Mouse (Mus musculus) ES-E14 (cell line): ENCODE measurements at regions not wholly inside any gene's neighbourhood (a gene's known extent, or its start where the extent isn't known, plus 50 kb on each side); places are given as distances from the start of the nearest gene placed in this dataset.

Source experiments
- DNase-seq: peaks from one replicate; pipeline ENCODE4 v3.0.0-alpha.2; 2013; ENCODE audit warnings: low read depth, low spot score
- H3K27ac ChIP-seq: 2 replicates; pipeline ENCODE4 v1.5.1; 2012; ENCODE audit warnings: low read depth, mild to moderate bottlenecking, low read length, moderate library complexity, mixed read lengths; ENCODE audit not compliant: poor library complexity, insufficient read depth, severe bottlenecking
- H3K36me3 ChIP-seq: 2 replicates; pipeline ENCODE4 v1.6.1; 2012; ENCODE audit warnings: mild to moderate bottlenecking, low read length, moderate library complexity, mixed read lengths; ENCODE audit not compliant: control insufficient read depth, poor library complexity, insufficient read depth, severe bottlenecking
- H3K4me1 ChIP-seq, 2 experiments: fragments of 150-350 bp in 1 of 2; sonication (generic) in 1 of 2; 2 replicates each; pipeline ENCODE4 v1.6.1; 2012; ENCODE audit warnings: low read length in 2 of 2, mild to moderate bottlenecking in 1 of 2, mixed read lengths in 1 of 2; ENCODE audit not compliant: control insufficient read depth in 2 of 2, insufficient read depth in 2 of 2, poor library complexity in 1 of 2
- H3K4me3 ChIP-seq, 2 experiments: fragments of 150-350 bp in 1 of 2; sonication (generic) in 1 of 2; 2 replicates each; pipeline ENCODE4 v1.5.1; 2012; ENCODE audit warnings: low read length in 2 of 2, low read depth in 1 of 2, mild to moderate bottlenecking in 1 of 2, mixed read lengths in 1 of 2; ENCODE audit not compliant: insufficient read depth in 1 of 2, poor library complexity in 1 of 2, severe bottlenecking in 1 of 2
- H3K9ac ChIP-seq: 2 replicates; pipeline ENCODE4 v1.6.1; 2012; ENCODE audit warnings: low read depth, mild to moderate bottlenecking, low read length, mixed read lengths; ENCODE audit not compliant: poor library complexity, insufficient read depth, severe bottlenecking
- H3K9me3 ChIP-seq: fragments of 150-350 bp; sonication (generic); 2 replicates; pipeline ENCODE4 v1.6.1; 2012; ENCODE audit warnings: low read depth, mild to moderate bottlenecking, low read length; ENCODE audit not compliant: control insufficient read depth, insufficient read depth
- CHD2 ChIP-seq: IDR thresholded peaks from 2 replicates; pipeline ENCODE4 v1.6.1; 2014; ENCODE audit warnings: mild to moderate bottlenecking, low read depth, low read length, inconsistent platforms
- HCFC1 ChIP-seq: IDR thresholded peaks from 2 replicates; pipeline ENCODE4 v1.6.1; 2012; ENCODE audit warnings: low read length, inconsistent platforms, borderline replicate concordance; ENCODE audit not compliant: insufficient read depth
- MAFK ChIP-seq: IDR thresholded peaks from 2 replicates; pipeline ENCODE4 v1.6.1; 2014; ENCODE audit warnings: mild to moderate bottlenecking, low read depth, low read length, inconsistent platforms; ENCODE audit not compliant: insufficient read depth
- ZC3H11A ChIP-seq: IDR thresholded peaks from 2 replicates; pipeline ENCODE4 v1.6.1; 2012; ENCODE audit warnings: low read depth, mild to moderate bottlenecking, inconsistent platforms, low read length, borderline replicate concordance
- ZNF384 ChIP-seq: IDR thresholded peaks from 2 replicates; pipeline ENCODE4 v1.6.1; 2012; ENCODE audit warnings: low read depth, low read length, inconsistent platforms
- in situ Hi-C, 2 experiments: fragments of 600-800 bp; cut with MboI; formaldehyde crosslinking; loops; one replicate each; pipeline ENCODE4 v1.15.1; 2025; ENCODE audit warnings: low sequenced_read_pairs in 2 of 2, inconsistent platforms in 1 of 2; ENCODE audit not compliant: unreplicated experiment in 2 of 2

- DNase-seq = no peak
- no peaks in the 10 kb centered on the region for H3K36me3 ChIP-seq
- in situ Hi-C loops = loop anchor here in 1 of 2 experiments (25.0 kb wide), 1 partner anchor 662 kb away; no protein-coding TSS in a partner anchor
- H3K27ac ChIP-seq = no peak overlapping the region
- TF ChIP-seq CHD2 = no peak
- no peak for TF ChIP-seq MAFK
- no peak for TF ChIP-seq ZNF384
- no peak for TF ChIP-seq ZC3H11A
- TF ChIP-seq HCFC1 = no peak
- no peaks in the 10 kb centered on the region for H3K9me3 ChIP-seq
- H3K4me3 ChIP-seq = no peak overlapping the region
- no peak overlapping the region for H3K9ac ChIP-seq
- no peaks in the 10 kb centered on the region for H3K4me1 ChIP-seq
Observed at GRCm38 (mm10) chr6:81749681-81750080, 173.8 kb upstream of the Gcfc2 start.

GRCm38 (mm10) chr6:81751631-81752030 lies 171.8 kb upstream of the Gcfc2 start:
- Histone ChIP-seq H3K9me3 (no peaks in the 10 kb centered on the region), H3K4me1 (no peaks in the 10 kb centered on the region), H3K27ac (no peak overlapping the region), H3K36me3 (no peaks in the 10 kb centered on the region), H3K9ac (no peak overlapping the region), H3K4me3 (no peak overlapping the region)
- DNase-seq = no peak
- TF ChIP-seq ZC3H11A (no peak), MAFK (no peak), HCFC1 (no peak), ZNF384 (no peak), CHD2 (no peak)
- in situ Hi-C loops = loop anchor here in 1 of 2 experiments (25.0 kb wide), 1 partner anchor 664 kb away; no protein-coding TSS in a partner anchor

GRCm38 (mm10) chr6:81756242-81756641 lies 167.2 kb upstream of the Gcfc2 start:
- Histone ChIP-seq H3K27ac (no peak overlapping the region), H3K9me3 (no peaks in the 10 kb centered on the region), H3K9ac (no peak overlapping the region), H3K36me3 (no peaks in the 10 kb centered on the region), H3K4me1 (no peaks in the 10 kb centered on the region), H3K4me3 (no peak overlapping the region)
- no peak for DNase-seq
- TF ChIP-seq CHD2 (no peak), ZC3H11A (no peak), HCFC1 (no peak), MAFK (no peak), ZNF384 (no peak)
- in situ Hi-C loops = loop anchor here in 1 of 2 experiments (25.0 kb wide), 1 partner anchor 669 kb away; no protein-coding TSS in a partner anchor

GRCm38 (mm10) chr6:81758876-81759275 lies 164.6 kb upstream of the Gcfc2 start:
- Histone ChIP-seq H3K9ac (no peak overlapping the region), H3K4me1 (no peaks in the 10 kb centered on the region), H3K4me3 (no peak overlapping the region), H3K9me3 (no peaks in the 10 kb centered on the region), H3K36me3 (no peaks in the 10 kb centered on the region), H3K27ac (no peak overlapping the region)
- TF ChIP-seq MAFK = no peak
- in situ Hi-C loops = loop anchor here in 1 of 2 experiments (25.0 kb wide), 1 partner anchor 672 kb away; no protein-coding TSS in a partner anchor
- no peak for DNase-seq

GRCm38 (mm10) chr6:81760181-81760580 lies 163.3 kb upstream of the Gcfc2 start:
- Histone ChIP-seq H3K4me1 (no peaks in the 10 kb centered on the region), H3K4me3 (no peak overlapping the region), H3K9me3 (no peaks in the 10 kb centered on the region), H3K36me3 (no peaks in the 10 kb centered on the region), H3K27ac (no peak overlapping the region), H3K9ac (no peak overlapping the region)
- in situ Hi-C loops = loop anchor here in 1 of 2 experiments (25.0 kb wide), 1 partner anchor 673 kb away; no protein-coding TSS in a partner anchor
- no peak for TF ChIP-seq CHD2
- TF ChIP-seq ZNF384 = no peak
- TF ChIP-seq ZC3H11A = no peak
- TF ChIP-seq HCFC1 = no peak
- DNase-seq = no peak
